Mouse (Mus musculus): ENCODE results near the gene Pnlip. TPM values are rescaled to one million over a fixed set of nuclear protein-coding genes. Genes with fewer than 3 reads are reported as not detected.
A peak's percentile ranks its signal among the peaks of the same experiment; 100 is the strongest.

Pnlip gene
- total RNA-seq (2021), result under 1 TPM in 1 of 2 experiments, not detected in 1; 0.59 TPM
- long read RNA-seq, experiment 1, result 0 reads
- long read RNA-seq, experiment 2, result 0 reads

DNA sequence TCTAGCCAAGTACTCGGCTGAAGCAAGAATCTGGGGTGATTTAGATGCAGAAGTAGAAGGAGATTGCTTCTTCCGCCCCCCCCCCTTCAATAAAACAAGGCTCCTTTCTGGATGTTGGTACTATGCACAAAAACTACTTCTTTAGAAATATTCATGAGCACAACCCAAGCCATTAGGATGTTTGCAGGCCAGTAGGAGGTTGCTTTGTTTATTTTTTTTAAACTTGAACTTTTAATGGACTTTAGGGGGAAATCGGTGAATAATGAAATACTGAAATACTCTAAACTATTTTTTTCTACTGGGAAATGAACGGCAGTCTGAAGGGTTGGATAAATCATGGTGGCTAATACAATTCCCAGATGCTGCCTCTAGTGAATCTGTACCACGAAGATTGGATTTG is at the start of gene Pnlip:
Gene Pnlip, plus strand, starts transcription at position 301 of the 400 bp plus-strand sequence.
- DNase-seq (ENCODE audit: low spot score), result no peak

- no peak for DNase-seq (ENCODE audit: low spot score)
These were observed 42.6 kb upstream of the Pnlip start for GRCm38 (mm10) chr19:58609716-58610115.

- DNase-seq (ENCODE audit: low spot score), result no peak
These were observed 39.6 kb upstream of the Pnlip start for GRCm38 (mm10) chr19:58612745-58613144.

- no peak for DNase-seq (ENCODE audit: low spot score)
These were observed 35.7 kb upstream of the Pnlip start for GRCm38 (mm10) chr19:58616606-58617005.

DNA sequence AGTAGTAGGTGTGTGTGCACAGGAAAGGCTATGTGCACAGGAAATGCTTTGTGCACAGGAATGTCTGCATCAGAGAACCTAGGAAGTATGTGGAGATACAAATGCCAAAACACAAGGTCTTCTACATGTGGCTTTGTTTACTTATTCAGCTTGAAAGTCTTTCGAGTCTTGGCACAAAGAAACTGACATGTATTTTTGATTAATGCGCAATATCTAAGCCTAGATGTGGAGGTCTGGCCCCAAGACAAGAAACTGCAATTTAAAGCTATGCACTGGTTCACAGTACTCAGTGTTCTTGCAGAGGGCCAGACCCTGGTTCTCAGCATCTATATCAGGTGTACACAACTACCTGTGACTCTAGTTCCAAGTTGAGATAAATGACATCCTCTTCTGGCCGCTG is 31.6 kb upstream of the Pnlip start:
- no peak for DNase-seq (ENCODE audit: low spot score)

GRCm38 (mm10) chr19:58621646-58622045 is 30.7 kb upstream of the Pnlip start:
- DNase-seq (ENCODE audit: low spot score), result no peak

- DNase-seq (ENCODE audit: low spot score), result no peak
These were observed 27.5 kb upstream of the Pnlip start for GRCm38 (mm10) chr19:58624799-58625198.

DNA sequence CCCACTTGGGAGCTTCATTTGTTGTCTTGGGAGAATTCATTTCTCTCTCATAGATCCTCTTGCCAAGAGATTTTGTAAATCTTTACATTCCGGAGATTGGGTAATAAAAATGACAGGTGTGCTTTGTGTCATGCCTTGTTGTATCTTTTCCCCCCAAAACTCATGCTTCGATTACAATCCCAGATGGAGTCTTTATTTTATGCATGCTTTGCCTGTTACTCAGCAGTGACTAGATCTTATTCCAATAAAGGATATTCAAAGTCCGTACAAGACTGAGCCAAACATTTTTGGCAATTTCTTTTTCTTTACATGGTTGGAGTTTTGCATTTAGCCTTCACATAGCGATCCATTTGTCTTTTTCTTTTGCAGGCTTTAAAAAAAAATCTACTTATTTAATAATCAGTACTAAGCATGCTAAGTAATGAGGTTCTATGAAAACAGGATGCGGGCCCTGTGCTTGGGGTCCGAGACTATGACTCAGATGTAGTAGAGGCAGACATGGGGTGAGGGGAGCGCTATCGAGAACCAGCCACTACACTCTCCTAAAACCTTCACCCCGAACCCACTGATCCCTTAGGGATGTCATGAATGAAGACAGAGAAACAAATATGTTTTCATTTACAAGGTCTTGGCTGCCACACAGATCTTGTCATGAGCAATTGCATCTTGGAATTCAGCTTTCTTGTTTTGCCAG is 26.9 kb upstream of the Pnlip start:
- DNase-seq (ENCODE audit: low spot score), result no peak

DNA sequence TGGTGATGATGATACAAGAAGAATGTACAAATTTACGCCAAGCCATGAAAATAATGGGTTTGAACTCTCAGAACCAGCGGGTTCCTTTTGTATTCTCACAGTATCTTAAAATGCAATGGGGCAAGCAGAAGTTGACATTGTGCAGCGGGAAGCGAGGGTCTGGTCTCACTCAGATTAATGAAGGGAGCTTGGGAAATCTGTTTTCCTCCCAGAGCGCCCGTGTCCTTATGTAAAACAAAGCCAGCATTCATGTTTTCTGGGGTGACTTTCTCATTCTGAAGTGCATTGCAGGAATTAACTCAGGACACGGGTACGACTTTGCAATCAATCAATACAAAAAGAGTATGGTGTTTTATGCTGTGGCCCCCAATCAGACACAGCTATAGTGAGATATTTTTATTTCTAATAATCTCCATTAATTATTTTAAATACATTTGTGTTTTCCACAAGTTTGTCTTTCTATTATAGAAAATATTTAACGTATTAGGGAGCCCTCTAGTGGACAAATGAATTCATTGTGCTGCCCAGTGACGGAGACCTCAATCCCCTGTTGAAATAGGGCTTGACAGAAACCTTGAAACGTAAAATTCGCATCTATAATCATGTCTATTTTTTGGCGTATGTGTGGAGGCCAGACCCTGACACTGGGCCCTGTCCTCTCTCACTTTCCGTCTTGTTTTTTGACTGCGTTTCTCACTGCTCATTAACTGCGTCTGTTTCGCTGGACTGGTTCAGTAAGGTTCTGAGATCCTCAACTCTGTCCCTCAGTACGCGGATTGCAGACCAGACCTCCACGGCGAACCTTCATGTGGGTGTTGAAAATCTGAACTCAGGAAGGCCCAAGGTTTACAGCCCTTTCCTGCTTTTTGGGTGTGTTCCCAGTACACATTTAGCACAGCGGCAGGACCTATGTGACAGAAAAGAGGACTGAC is 24.6 kb upstream of the Pnlip start:
- DNase-seq (ENCODE audit: low spot score), result peak; percentile 2

GRCm38 (mm10) chr19:58629351-58629773 is 22.9 kb upstream of the Pnlip start:
- DNase-seq (ENCODE audit: low spot score), result no peak

GRCm38 (mm10) chr19:58650036-58650435 is 2.3 kb upstream of the Pnlip start:
- DNase-seq (ENCODE audit: low spot score), result no peak

DNA sequence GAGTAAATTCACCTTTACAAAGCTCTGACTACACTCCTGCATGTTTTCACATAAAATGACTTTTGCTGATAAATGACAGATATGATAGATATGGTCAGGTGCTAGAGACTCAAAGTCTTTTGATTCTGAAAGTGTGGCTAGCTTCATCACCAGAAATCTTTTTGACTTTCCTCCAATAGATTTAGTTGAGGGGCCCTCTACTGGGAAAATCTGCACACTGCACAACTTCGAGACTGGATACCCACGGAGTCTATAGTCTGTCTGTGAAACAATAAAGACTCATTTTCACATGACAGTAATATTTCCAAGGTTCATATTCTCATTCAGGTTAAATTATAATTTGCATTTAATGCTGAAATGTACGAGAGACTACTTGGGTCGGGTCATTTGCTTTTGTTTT is 9.8 kb downstream of the Pnlip start:
- no peak for DNase-seq (ENCODE audit: low spot score)

DNA sequence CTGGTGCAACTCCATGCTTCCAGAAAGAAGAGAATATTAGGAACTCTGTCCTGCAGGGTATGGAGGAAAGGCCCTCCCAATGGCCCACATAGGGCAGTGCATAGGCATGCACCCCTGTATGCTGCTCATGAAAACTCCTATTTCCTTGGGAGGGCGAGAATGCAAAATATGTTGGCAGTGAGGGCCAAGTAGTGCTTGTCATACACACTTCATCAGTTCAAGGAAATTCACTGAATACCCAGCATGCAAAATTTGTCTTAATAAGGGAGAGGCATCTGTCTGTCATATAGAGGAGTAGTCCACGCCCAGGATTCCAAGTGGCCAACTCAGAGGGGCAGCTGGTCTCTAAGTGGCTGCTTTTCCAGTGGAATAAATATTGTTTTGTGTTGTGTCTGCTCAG is 11.0 kb downstream of the Pnlip start:
- DNase-seq (ENCODE audit: low spot score), result no peak

- no peak for DNase-seq (ENCODE audit: low spot score)
These were observed 12.6 kb downstream of the Pnlip start for GRCm38 (mm10) chr19:58664901-58665300.

- DNase-seq (ENCODE audit: low spot score), result no peak
These were observed 22.3 kb downstream of the Pnlip start for GRCm38 (mm10) chr19:58674644-58675043.

GRCm38 (mm10) chr19:58677117-58677516 is 24.8 kb downstream of the Pnlip start:
- DNase-seq (ENCODE audit: low spot score), result no peak

- DNase-seq (ENCODE audit: low spot score), result no peak
These were observed 36.6 kb downstream of the Pnlip start for GRCm38 (mm10) chr19:58688933-58689332.

GRCm38 (mm10) chr19:58695314-58695713 is 43.0 kb downstream of the Pnlip start:
- DNase-seq (ENCODE audit: low spot score), result no peak

- no peak for DNase-seq (ENCODE audit: low spot score)
These were observed 43.9 kb downstream of the Pnlip start for GRCm38 (mm10) chr19:58696235-58696634.

- DNase-seq (ENCODE audit: low spot score), result no peak
These were observed 52.3 kb downstream of the Pnlip start for GRCm38 (mm10) chr19:58704556-58704955.

GRCm38 (mm10) chr19:58708611-58709010 is 56.3 kb downstream of the Pnlip start:
- no peak for DNase-seq (ENCODE audit: low spot score)

GRCm38 (mm10) chr19:58717925-58718324 is 65.6 kb downstream of the Pnlip start:
- no peak for DNase-seq (ENCODE audit: low spot score)

- DNase-seq (ENCODE audit: low spot score), result no peak
These were observed 68.1 kb downstream of the Pnlip start for GRCm38 (mm10) chr19:58720439-58720838.

All from gastrocnemius, adult 18-20 months (tissue).